Mouse (Mus musculus) frontal cortex, postnatal 10 days (tissue): ENCODE data around the gene Atp2b1.
A peak's percentile ranks its signal among the peaks of the same experiment; 100 is the strongest.

Source experiments
- DNase-seq, 2 experiments: peaks; one replicate each; pipeline ENCODE4 v3.0.0; 2022; ENCODE audit warnings: low spot score in 2 of 2, mixed read lengths in 1 of 2

Atp2b1 gene

DNA sequence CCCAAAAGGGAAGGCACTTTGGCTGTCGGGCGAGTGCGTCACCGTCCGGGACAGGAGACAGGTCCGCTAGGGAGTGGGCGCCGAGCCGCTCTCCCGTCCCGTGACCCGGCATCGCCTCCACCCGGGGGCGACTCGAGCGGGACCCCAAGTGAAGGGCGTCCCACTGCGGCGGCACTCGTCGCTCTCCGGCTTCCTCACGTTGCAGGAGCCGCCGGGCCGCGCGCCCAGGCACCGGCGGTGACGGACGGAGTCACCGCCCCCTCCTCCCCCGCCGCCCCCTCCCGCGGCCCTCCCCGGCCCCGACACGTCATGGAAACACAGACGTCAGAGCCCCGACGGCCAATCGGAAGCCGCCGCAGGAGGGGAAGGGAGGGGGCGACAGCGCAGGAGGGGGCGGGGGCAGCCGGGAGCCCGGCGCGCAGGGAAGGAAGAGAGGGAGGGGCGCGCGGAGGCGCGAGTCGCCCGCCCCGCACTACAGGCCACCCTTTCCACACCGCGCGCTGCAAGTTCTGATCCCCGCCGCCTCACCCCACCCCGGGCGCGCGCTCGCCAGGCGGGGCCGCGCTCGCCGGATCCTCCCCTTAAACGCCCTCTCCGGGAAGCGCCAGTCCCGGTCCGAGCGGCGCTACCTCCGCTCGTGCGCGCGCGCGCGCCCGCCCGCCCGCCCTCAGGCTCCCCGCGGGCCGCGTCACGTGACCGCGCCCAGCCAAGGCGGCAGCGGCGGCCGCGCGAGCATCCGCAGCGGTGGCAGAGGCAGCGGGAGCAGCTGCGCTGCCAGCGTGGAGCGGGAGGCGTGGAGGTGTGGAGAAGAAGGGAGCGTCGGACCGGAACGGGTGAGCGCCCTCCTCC is at the start of gene Atp2b1:
Atp2b1 (plus strand) TSS at position 446 of the 849 bp plus-strand sequence.
- DNase-seq = peak; percentile 94 to 95

GRCm38 (mm10) chr10:98864851-98865250 is 49.4 kb upstream of the Atp2b1 start:
- no peak for DNase-seq

- DNase-seq = no peak
Measured at GRCm38 (mm10) chr10:98866836-98867370, 47.3 kb upstream of the Atp2b1 start.

- DNase-seq = no peak
Measured at GRCm38 (mm10) chr10:98868351-98868908, 45.8 kb upstream of the Atp2b1 start.

- DNase-seq = no peak
Measured at GRCm38 (mm10) chr10:98877855-98878254, 36.4 kb upstream of the Atp2b1 start.

GRCm38 (mm10) chr10:98878636-98879035 is 35.6 kb upstream of the Atp2b1 start:
- DNase-seq = no peak

DNA sequence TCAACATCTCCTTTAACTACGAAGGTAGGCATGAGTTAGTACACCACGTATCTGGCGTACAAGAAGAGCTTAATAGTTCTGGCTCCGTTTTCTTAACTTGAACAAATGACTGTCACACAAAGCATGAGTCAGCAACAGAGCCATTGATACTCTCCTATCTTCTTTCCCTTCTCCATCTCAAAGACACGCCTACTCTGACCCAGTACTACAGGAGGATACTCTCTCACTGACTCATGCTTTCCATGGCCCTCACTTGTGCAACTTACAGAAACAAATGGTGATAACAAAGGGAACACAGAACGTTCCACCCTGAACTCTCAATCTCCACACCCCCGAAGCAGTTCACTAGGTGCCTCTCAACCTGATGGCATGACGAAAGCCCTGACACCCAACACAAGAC is 34.1 kb upstream of the Atp2b1 start:
- DNase-seq = no peak

DNA sequence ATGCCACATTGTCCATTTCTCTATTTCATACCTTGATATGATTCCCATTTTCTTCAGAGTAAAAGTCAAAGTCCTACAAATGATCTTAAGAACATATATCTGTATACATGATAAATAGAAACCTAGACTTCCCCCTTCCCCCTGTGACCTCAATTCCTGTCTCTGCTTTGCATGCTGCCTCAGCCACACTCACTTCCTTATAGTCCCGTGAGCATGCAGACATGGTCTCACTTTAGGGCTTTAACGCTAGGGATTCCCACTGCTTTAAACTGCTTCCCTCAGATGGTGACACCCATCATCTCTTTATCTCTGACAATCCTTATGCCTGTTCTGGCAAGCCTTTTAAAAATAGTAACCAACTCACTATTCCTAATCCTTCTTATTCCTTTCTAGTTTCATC is 33.5 kb upstream of the Atp2b1 start:
- no peak for DNase-seq

GRCm38 (mm10) chr10:98881492-98881891 is 32.7 kb upstream of the Atp2b1 start:
- DNase-seq = no peak

GRCm38 (mm10) chr10:98882587-98882986 is 31.6 kb upstream of the Atp2b1 start:
- DNase-seq = no peak

DNA sequence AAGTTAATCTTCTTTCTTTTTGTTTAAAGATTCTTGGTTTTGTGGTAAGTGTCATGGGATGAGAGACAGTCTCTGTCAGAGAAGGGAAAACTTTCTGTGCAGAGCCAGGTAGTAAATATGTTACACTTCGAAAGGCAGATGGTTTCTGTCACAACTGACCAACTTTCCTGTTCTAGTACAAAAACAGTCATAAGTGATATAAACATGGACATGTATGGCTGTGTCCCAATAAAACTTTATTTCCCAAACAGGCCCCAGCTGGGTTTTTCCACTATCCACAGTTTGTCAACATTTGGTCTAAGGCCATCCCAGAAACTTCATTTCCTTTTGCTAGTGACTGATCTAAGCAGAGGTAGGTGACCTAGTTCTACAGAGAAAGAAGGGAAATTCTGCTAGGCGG is 29.8 kb upstream of the Atp2b1 start:
- no peak for DNase-seq

DNA sequence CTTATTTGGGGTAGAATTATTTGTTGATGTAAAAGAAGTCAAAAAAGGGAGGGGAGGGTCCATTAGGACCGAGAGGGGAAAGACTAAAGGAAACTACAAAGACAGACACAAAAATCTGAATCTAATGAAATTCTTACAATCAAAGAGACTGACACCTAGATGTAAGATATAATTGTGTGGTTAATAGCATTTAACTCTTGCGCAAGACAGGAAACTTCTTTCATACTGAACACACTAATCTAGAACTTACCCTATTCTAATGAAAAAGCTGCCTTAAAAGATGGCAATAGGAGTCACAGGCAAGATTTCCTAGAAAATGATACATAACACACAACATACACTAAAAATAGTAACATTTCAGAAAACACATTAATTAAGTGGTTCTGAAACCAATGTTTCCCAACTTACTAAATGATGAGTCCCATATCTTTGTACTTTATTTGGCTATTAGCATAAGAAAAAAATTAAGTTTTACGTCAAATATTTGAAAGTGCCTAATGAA is 27.4 kb upstream of the Atp2b1 start:
- DNase-seq = no peak

DNA sequence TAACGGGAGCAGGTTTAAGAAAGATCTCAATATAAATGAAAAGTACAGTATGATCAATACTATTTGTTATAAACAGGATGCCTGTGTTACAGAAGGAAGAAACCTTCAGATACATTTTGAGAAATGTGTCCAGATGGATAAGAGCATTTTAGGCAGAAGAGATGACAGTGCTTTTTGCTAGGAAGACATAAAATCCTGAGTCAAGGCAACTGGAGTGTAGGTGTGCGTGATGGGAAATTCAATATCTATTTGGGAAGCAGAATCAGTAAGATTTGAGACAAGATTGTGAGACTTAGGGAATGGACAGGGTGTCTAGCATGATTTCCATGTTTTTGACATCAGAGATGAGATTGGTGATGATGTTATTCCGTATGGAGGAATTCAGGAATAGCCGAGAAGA is 22.8 kb upstream of the Atp2b1 start:
- no peak for DNase-seq

GRCm38 (mm10) chr10:98897507-98897906 is 16.7 kb upstream of the Atp2b1 start:
- no peak for DNase-seq

DNA sequence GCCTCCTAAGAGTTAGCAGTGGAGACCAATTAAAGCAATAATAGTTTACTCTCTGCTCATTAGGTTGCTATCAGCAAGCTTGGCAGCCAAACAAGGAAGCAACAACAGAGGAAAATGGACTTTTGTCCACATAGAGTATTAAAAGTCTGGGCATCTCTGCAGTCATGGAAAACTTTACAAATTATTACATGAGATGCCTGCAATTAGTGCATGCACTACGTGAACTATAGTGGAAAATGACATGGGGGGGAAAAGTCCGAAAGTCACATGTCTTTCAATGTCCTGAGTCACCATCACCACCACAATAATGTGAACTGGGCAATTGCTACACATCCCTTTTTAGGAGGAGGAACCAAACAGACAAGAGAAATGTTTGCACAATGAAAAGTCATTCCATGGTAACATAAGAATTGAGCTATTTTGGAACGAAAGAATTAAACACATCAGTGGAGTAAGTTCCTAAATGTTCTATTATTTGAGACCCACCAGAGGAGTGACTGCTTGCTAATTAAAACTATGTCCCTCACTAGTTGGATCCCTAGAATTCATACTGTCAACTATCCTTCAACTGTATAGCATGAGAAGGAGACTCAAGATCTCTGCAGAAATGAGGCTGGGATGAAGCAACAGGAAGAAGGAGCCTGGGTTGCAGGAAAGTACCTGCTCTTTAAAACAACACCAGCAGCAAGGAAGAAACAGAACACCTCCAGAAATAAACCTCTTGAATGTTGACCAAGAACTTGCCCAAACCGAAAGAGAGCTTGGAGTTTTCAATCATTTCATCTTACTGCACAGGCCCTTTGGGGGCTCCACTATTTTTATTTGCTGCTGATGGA is 16.1 kb upstream of the Atp2b1 start:
- DNase-seq = no peak

GRCm38 (mm10) chr10:98901533-98901932 is 12.7 kb upstream of the Atp2b1 start:
- DNase-seq = no peak

- no peak for DNase-seq
Measured at GRCm38 (mm10) chr10:98905987-98906386, 8.2 kb upstream of the Atp2b1 start.

- no peak for DNase-seq
Measured at GRCm38 (mm10) chr10:98906941-98907549, 7.2 kb upstream of the Atp2b1 start.

GRCm38 (mm10) chr10:98913610-98913960 is 621 bp upstream of the Atp2b1 start:
- DNase-seq = no peak

GRCm38 (mm10) chr10:98914810-98915241 is 620 bp downstream of the Atp2b1 start:
- peak; percentile 77 to 84 for DNase-seq

- peak; percentile 34 to 54 for DNase-seq
Measured at GRCm38 (mm10) chr10:98915398-98915931, 1.3 kb downstream of the Atp2b1 start.
